Mouse (Mus musculus) testis, adult 2 months (tissue): Measurements from ENCODE around the gene Aff3.

Experiments used
- CTCF ChIP-seq: fragments of 200-500 bp; IDR thresholded peaks from 2 replicates; pipeline ENCODE4 v1.5.1; 2012; ENCODE audit warnings: low read depth, mild to moderate bottlenecking, inconsistent platforms, low read length, moderate library complexity; ENCODE audit not compliant: control insufficient read depth, insufficient read depth, insufficient replicate concordance
- POLR2A ChIP-seq: fragments of 200-500 bp; IDR thresholded peaks from 2 replicates; pipeline ENCODE4 v1.6.1; 2012; ENCODE audit warnings: low read depth, mild to moderate bottlenecking, inconsistent platforms, low read length, moderate library complexity; ENCODE audit not compliant: control insufficient read depth

- TF ChIP-seq POLR2A: no peak
- no peak for TF ChIP-seq CTCF
These were observed 86.4 kb downstream of the Aff3 start for GRCm38 (mm10) chr1:38578339-38578738.
